Mouse (Mus musculus) liver, adult 2 months (tissue): Measurements from ENCODE around the gene Sox6. TPM values are rescaled to one million over a fixed set of nuclear protein-coding genes. Genes with fewer than 3 reads are reported as not detected.

Experiments used
- DNase-seq: peaks from one replicate; pipeline ENCODE4 v3.0.0-alpha.2; 2011; ENCODE audit warnings: low read depth, low spot score; ENCODE audit errors: extremely low read depth
- H3K27ac ChIP-seq: fragments of 200-500 bp; replicated peaks from 2 replicates; pipeline ENCODE4 v1.5.1; 2012; ENCODE audit warnings: low read depth, mild to moderate bottlenecking, control low read depth, inconsistent platforms, low read length; ENCODE audit not compliant: insufficient read depth
- H3K27me3 ChIP-seq: fragments of 200-500 bp; 2 replicates; pipeline ENCODE4 v1.6.1; 2012; ENCODE audit warnings: mild to moderate bottlenecking, moderate library complexity, low read length, inconsistent platforms; ENCODE audit not compliant: control insufficient read depth, insufficient read depth
- H3K36me3 ChIP-seq: fragments of 200-500 bp; 2 replicates; pipeline ENCODE4 v1.6.1; 2012; ENCODE audit warnings: low read length, inconsistent platforms; ENCODE audit not compliant: control insufficient read depth, insufficient read depth
- H3K4me1 ChIP-seq: fragments of 200-500 bp; 2 replicates; pipeline ENCODE4 v1.6.1; 2011; ENCODE audit warnings: low read length; ENCODE audit not compliant: control insufficient read depth, insufficient read depth
- H3K4me3 ChIP-seq: fragments of 200-500 bp; 2 replicates; pipeline ENCODE4 v1.5.1; 2011; ENCODE audit warnings: low read depth, mild to moderate bottlenecking, control low read depth, low read length, moderate library complexity; ENCODE audit not compliant: insufficient read depth
- H3K79me2 ChIP-seq: fragments of 200-500 bp; 2 replicates; pipeline ENCODE4 v1.6.1; 2012; ENCODE audit warnings: inconsistent platforms, mild to moderate bottlenecking, low read length, moderate library complexity; ENCODE audit not compliant: control insufficient read depth, insufficient read depth
- H3K9ac ChIP-seq: fragments of 200-500 bp; 2 replicates; pipeline ENCODE4 v1.6.1; 2012; ENCODE audit warnings: low read depth, mild to moderate bottlenecking, control low read depth, inconsistent platforms, low read length
- CTCF ChIP-seq: fragments of 200-500 bp; IDR thresholded peaks from 2 replicates; pipeline ENCODE4 v1.5.1; 2011; ENCODE audit warnings: low read depth, low read length, control low read depth
- POLR2A ChIP-seq: fragments of 200-500 bp; IDR thresholded peaks from 2 replicates; pipeline ENCODE4 v1.6.1; 2011; ENCODE audit warnings: low read length, control low read depth; ENCODE audit not compliant: insufficient read depth; ENCODE audit errors: extremely low read depth
- WGBS: fragments of 180-500 bp; shearing (Covaris S2); methylation state at CpG from one replicate; pipeline ENCODE4 v1.1.7; 2018; 5-methylcytosine and 5-hydroxymethylcytosine counted together
- polyA plus RNA-seq: library from polyadenylated mRNA; depleted of rRNA; stranded (reverse); fragments of >200 nt; gene quantifications from 2 replicates; pipeline ENCODE4 v1.2.3, GENCODE M21; 2012
- total RNA-seq: library from RNA; depleted of rRNA; stranded (reverse); fragments of >200 nt; gene quantifications from 2 replicates; pipeline ENCODE4 v1.2.3, GENCODE M21; 2014

Sox6 gene
- total and polyA plus RNA-seq, 2 experiments = 16.0 to 34.8 TPM

- Histone ChIP-seq H3K9ac (no peak overlapping the region), H3K27me3 (no peaks in the 10 kb centered on the region), H3K4me3 (no peak overlapping the region), H3K4me1 (no peaks in the 10 kb centered on the region), H3K27ac (no peak overlapping the region), H3K79me2 (no peaks in the 10 kb centered on the region), H3K36me3 (peaks cover 15% of the 10 kb centered on the region)
- TF ChIP-seq POLR2A (no peak), CTCF (no peak)
- 87% methylated on average over 3 of the region's 3 CpGs for WGBS
- DNase-seq = no peak
These were observed 565.7 kb downstream of the Sox6 start for GRCm38 (mm10) chr7:115472850-115473249.

- H3K79me2 ChIP-seq = no peaks in the 10 kb centered on the region
- no peak overlapping the region for H3K4me3 ChIP-seq
- WGBS = 81% methylated on average over 3 of the region's 3 CpGs
- H3K27me3 ChIP-seq = no peaks in the 10 kb centered on the region
- peaks cover 6% of the 10 kb centered on the region; the same call in 1 of the 2 replicates for H3K36me3 ChIP-seq
- TF ChIP-seq POLR2A (no peak), CTCF (no peak)
- H3K27ac ChIP-seq = no peak overlapping the region
- DNase-seq = no peak
- H3K4me1 ChIP-seq = no peaks in the 10 kb centered on the region
- no peak overlapping the region for H3K9ac ChIP-seq
These were observed 567.1 kb downstream of the Sox6 start for GRCm38 (mm10) chr7:115471521-115471920.

- Histone ChIP-seq H3K36me3 (no peaks in the 10 kb centered on the region), H3K4me1 (no peaks in the 10 kb centered on the region), H3K9ac (no peak overlapping the region), H3K27me3 (no peaks in the 10 kb centered on the region), H3K27ac (no peak overlapping the region), H3K4me3 (no peak overlapping the region), H3K79me2 (no peaks in the 10 kb centered on the region)
- WGBS = 77% methylated on average over 6 of the region's 6 CpGs
- TF ChIP-seq CTCF = no peak
- no peak for TF ChIP-seq POLR2A
- DNase-seq = no peak
These were observed 571.8 kb downstream of the Sox6 start for GRCm38 (mm10) chr7:115466811-115467210.

DNA sequence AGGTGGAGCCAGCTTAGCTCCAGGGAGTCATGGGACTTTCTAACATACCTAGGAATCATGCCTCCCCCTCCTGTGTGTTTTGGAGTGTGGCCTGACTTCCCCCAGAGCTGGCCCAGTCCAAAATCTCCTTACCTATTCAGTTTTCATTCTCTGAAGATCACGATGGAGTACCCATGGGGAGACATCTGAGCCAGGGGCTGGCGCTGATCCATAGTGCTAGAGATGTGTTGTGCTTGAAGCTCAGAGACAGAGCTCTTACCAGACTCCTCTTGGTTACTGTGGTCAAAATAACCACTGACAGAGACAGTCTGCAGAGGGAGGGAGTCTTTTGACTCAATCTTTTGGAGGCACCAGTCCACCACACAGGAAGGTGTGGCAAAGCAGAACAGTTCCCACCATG is 575.2 kb downstream of the Sox6 start:
- H3K79me2 ChIP-seq = no peaks in the 10 kb centered on the region
- no peak for DNase-seq
- no peak overlapping the region for H3K27ac ChIP-seq
- no peaks in the 10 kb centered on the region for H3K27me3 ChIP-seq
- no peaks in the 10 kb centered on the region for H3K4me1 ChIP-seq
- no peaks in the 10 kb centered on the region for H3K36me3 ChIP-seq
- no peak overlapping the region for H3K9ac ChIP-seq
- 88% methylated on average over 2 of the region's 2 CpGs for WGBS
- no peak for TF ChIP-seq CTCF
- no peak for TF ChIP-seq POLR2A
- H3K4me3 ChIP-seq = no peak overlapping the region

DNA sequence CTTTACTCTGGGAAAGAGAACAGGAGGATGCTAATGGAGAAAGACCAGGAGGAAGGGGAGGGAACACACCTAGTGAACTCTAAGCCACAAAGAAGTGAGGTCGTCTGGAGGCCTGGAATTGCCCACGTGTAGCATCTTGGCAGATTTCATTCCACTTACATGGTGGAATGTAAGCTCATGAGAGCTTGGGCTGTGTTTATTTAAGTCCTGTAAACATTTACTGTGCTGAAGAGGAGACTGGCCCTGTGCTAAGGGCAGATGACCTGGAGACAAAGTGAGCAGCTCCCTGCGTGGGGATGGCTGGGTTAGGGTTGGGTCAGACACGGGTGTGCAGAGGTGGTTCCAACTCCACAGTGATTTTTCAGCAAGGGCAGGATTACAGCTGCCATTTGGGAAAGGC is 576.3 kb downstream of the Sox6 start:
- DNase-seq = no peak
- no peak for TF ChIP-seq POLR2A
- no peak for TF ChIP-seq CTCF
- H3K27me3 ChIP-seq = no peaks in the 10 kb centered on the region
- no peaks in the 10 kb centered on the region for H3K36me3 ChIP-seq
- 20% methylated on average over 4 of the region's 4 CpGs for WGBS
- no peak overlapping the region for H3K4me3 ChIP-seq
- no peaks in the 10 kb centered on the region for H3K79me2 ChIP-seq
- H3K4me1 ChIP-seq = no peaks in the 10 kb centered on the region
- H3K27ac ChIP-seq = no peak overlapping the region
- H3K9ac ChIP-seq = no peak overlapping the region

- no peak for DNase-seq
- Histone ChIP-seq H3K27ac (no peak overlapping the region), H3K79me2 (no peaks in the 10 kb centered on the region), H3K36me3 (no peaks in the 10 kb centered on the region), H3K9ac (no peak overlapping the region), H3K4me1 (no peaks in the 10 kb centered on the region), H3K27me3 (no peaks in the 10 kb centered on the region), H3K4me3 (no peak overlapping the region)
- WGBS = 54% methylated on average over 5 of the region's 5 CpGs
- no peak for TF ChIP-seq POLR2A
- TF ChIP-seq CTCF = no peak
These were observed 583.6 kb downstream of the Sox6 start for GRCm38 (mm10) chr7:115454988-115455387.
